Mouse (Mus musculus) gastrocnemius, postnatal 14 days (tissue): ENCODE measurements around the gene Ovgp1. TPM values are rescaled to one million over a fixed set of nuclear protein-coding genes. Genes with fewer than 3 reads are reported as not detected.

Experiments
- DNase-seq: peaks from one replicate; pipeline ENCODE4 v3.0.0; 2021; ENCODE audit warnings: mixed read lengths
- intact Hi-C: fragments of 180-260 bp; cut with DNase I; formaldehyde crosslinking; loops from one replicate; pipeline ENCODE4 v1.15.1; 2025; ENCODE audit warnings: low total_unique reads
- long read RNA-seq, 2 experiments: library from polyadenylated mRNA; stranded (forward); transcript quantifications; one replicate each; pipeline ENCODE4 v2.0.0; 2021
- total RNA-seq, 2 experiments: library from RNA; stranded (reverse); gene quantifications; 2 replicates each; pipeline ENCODE4 v1.2.3; 2021

The Ovgp1 gene
- under 1 TPM; 0.60 to 0.86 TPM for total RNA-seq
- long read RNA-seq, experiment 1, result 0 reads
- long read RNA-seq, experiment 2, partial matches to known transcripts, result 1 of 1 reads
- long read RNA-seq, experiment 2, other reads (novel, unspliced or antisense), result 0 of 1 reads

DNA sequence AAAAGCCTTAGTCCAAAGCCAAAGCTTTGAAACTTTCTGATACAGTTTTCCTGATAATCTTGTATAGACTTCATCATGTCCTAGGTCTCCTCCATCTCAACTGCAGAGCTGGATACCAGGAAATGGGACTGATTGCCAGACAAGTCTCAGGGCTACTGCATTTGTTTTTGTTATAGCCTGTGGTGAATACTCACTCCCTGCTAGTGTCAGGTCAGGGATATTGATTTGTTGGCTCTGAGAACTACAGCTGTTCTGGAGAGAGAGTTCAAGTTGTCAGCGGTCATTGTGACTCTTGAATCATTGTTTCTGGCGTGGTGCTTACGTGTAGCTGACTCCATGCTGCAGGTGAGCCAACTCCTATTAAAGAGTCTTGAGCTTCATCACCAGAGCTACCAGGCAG is at the start of gene Ovgp1:
Gene Ovgp1, plus strand, starts transcription at position 301 of the 400 bp plus-strand sequence.
- intact Hi-C loops, result no loop called here
- DNase-seq, result no peak

GRCm38 (mm10) chr3:105924616-105925015 is 48.9 kb upstream of the Ovgp1 start:
- intact Hi-C loops, result no loop called here
- no peak for DNase-seq

GRCm38 (mm10) chr3:105927561-105928194 is 45.8 kb upstream of the Ovgp1 start:
- intact Hi-C loops, result no loop called here

GRCm38 (mm10) chr3:105928195-105928569 is 45.3 kb upstream of the Ovgp1 start:
- DNase-seq, result no peak
- intact Hi-C loops, result no loop called here

More at GRCm38 (mm10) chr3:105927561-105928194, 45.8 kb upstream of the Ovgp1 start:
- DNase-seq, result no peak

GRCm38 (mm10) chr3:105928781-105929180 is 44.7 kb upstream of the Ovgp1 start:
- DNase-seq, result no peak
- intact Hi-C loops, result no loop called here

GRCm38 (mm10) chr3:105929821-105930220 is 43.7 kb upstream of the Ovgp1 start:
- intact Hi-C loops, result no loop called here
- DNase-seq, result no peak

DNA sequence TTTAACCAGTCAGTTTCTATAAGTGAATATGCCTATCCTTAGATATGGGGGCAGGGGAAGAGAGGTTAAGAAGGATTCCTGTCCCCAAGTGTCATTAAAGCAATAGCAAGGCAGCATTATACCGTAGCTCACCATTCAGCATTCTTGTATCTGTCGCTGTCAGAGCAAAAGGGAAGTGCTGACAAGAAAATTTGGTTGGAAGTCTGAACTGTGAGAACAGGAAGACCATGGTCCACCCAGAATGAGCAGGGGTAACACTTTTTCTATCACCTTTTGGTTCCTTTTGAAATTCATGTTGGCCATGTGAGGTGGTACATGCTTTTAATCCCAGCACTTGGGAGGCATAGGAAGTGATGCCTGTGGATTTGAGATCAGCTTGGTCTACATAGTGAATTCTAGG is 42.4 kb upstream of the Ovgp1 start:
- no peak for DNase-seq
- intact Hi-C loops, result no loop called here

DNA sequence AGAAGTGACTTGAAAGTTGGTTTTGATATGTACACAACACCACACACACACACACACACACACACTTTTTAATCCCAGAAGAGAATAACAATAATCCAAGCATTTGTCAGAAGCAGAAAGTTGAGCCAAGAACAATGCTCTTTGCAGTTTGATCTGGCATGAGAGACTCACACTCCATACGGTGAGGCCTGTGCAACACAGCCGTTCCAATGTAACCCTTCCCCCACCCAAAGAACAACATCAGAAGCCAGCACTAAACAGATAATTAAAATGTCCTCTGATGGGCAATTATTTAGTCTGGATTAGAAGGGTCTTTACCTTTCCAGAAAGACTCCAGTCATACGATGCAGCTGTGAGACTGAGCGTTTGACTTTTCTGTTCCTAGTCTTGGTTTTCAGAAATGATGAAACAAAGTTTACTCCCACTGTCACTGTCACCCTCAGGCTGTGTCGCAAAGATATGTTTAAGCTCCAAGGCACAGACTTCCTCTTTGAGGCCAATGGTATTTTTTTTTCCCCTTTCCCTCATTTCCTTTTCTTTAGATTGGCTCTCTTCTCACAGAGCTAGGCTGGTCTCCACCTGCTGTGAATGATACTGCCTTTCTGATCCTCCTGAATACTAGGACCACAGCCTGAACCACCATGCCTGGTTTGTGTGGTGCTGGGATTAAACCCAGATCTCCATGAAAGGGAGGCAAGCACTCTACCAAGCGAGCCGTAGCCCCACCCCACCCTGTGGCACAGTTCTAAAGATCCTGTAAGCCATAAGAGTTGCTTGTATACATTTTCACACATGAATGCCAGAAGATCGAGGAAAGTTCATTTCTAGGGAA is 41.1 kb upstream of the Ovgp1 start, which contains the start of gene I830077J02Rik:
Gene I830077J02Rik, minus strand, starts transcription at position 425 of the 832 bp plus-strand sequence.
- intact Hi-C loops, result no loop called here
- DNase-seq, result no peak

DNA sequence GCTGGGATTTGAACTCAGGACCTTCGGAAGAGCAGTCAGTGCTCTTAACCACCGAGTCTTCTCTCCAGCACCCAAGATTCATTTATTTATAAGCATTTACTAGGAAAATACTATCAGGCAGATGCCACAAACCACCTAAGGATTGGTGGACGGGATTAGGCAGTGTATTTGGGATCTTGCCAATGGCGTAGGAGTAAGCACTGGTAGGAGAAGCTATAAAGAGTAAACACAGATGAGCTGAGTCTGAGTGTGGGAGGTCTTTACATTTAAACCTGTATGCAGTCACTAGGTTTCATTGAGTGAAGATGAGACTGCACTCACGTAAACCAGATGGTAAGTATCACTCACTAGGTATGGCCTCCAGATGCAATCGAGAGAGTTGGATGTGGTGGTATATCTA is 39.6 kb upstream of the Ovgp1 start:
- DNase-seq, result no peak
- intact Hi-C loops, result no loop called here

DNA sequence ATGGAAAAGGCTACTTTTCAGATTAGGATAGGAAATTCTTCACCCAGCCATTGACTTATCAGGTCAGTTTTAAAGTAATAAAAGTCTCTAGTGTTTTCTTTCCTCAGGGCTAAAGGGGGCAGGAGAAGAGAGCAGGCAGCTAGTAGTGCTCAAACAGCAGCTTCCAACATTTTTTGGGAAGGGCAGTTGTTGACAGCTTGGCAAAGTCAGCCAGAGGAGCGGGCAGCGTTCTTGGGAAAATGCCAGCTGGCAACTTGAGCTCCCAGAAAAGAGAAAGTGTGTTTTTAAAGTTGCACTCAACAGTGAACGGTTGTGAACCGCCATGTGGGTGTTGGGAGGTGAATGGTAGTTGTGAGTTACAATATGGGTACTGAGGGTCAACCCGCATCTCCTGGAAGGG is 38.5 kb upstream of the Ovgp1 start:
- intact Hi-C loops, result no loop called here
- DNase-seq, result peak; percentile 24

- no peak for DNase-seq
Measured at GRCm38 (mm10) chr3:105936111-105936510, 37.4 kb upstream of the Ovgp1 start.

DNA sequence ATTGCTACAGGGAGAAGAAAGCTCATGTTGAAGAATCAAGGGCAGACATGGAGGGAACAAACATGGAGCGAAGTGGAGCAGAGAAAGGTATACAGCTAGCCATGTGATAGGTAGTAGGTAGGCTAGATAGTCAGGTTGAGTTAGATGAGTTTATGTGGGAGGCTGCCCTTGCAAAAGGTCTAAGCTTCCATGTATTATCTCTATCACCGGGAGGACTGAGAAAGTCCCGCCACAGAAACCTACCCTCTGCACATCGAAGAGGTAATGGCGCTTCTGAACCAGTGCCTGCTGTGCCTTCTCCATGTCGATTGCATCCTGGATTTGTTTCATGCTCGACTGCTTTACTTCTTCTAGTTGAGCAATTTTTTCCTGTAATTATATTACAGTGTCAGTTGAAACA is 22.2 kb upstream of the Ovgp1 start:
- intact Hi-C loops, result loop anchor here (5.0 kb wide), 1 partner anchor 269 kb away; no protein-coding TSS in a partner anchor
- no peak for DNase-seq

More at GRCm38 (mm10) chr3:105936111-105936510, 37.4 kb upstream of the Ovgp1 start:
- intact Hi-C loops, result no loop called here

- intact Hi-C loops, result no loop called here
- DNase-seq, result no peak
Measured at GRCm38 (mm10) chr3:105957235-105957634, 16.3 kb upstream of the Ovgp1 start.

- DNase-seq, result no peak
- intact Hi-C loops, result no loop called here
Measured at GRCm38 (mm10) chr3:105958204-105958603, 15.3 kb upstream of the Ovgp1 start.

- peak; percentile 94 for DNase-seq
- intact Hi-C loops, result no loop called here
Measured at GRCm38 (mm10) chr3:105958974-105959580, 14.4 kb upstream of the Ovgp1 start, which contains the start of gene Wdr77. Gene Wdr77 (plus strand): TSS chr3:105959369.

DNA sequence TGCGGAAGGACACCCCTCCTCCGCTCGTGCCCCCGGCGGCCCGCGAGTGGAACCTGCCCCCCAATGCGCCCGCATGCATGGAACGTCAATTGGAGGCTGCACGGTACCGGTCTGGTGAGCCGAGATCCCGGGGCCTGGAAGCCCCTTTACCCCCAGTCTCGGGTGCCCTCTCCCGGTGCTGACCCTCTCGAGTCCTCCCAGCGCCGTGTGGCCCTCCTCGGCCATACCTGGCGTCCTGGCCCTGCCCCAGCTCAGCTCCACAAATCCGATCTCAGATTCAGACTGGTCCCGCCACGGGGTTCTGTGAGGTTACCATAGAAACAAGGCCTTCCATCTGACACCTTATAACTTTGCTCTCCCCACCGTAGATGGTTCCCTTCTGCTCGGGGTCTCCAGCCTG is 13.9 kb upstream of the Ovgp1 start:
- DNase-seq, result no peak
- intact Hi-C loops, result no loop called here

DNA sequence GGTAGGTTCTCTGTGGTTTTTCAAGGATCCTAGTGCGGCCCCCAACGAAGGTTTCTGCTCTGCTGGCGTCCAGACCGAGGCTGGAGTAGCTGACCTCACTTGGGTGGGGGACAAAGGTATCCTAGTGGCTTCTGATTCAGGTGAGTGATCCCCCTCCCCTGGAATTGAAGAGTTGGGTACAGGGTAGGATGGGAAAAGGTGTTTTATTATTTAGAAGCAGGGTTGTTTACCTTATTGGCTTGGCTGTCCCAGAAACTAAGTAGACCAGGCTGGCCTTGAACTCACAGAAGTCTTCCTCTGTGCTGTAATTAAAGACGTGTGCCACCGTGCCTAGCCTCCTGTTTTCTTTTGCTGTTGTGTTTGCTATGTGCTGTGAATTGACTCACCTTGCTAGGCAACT is 13.5 kb upstream of the Ovgp1 start, which contains the start of gene Atp5f1:
Gene Atp5f1, minus strand, starts transcription at position 101 of the 400 bp plus-strand sequence.
- no peak for DNase-seq

GRCm38 (mm10) chr3:105960700-105961099 is 12.8 kb upstream of the Ovgp1 start:
- no peak for DNase-seq
- intact Hi-C loops, result no loop called here

More for the DNA sequence above, 13.5 kb upstream of the Ovgp1 start, which contains the start of gene Atp5f1:
- intact Hi-C loops, result no loop called here

- DNase-seq, result no peak
- intact Hi-C loops, result no loop called here
Measured at GRCm38 (mm10) chr3:105971831-105972446, 1.6 kb upstream of the Ovgp1 start.

DNA sequence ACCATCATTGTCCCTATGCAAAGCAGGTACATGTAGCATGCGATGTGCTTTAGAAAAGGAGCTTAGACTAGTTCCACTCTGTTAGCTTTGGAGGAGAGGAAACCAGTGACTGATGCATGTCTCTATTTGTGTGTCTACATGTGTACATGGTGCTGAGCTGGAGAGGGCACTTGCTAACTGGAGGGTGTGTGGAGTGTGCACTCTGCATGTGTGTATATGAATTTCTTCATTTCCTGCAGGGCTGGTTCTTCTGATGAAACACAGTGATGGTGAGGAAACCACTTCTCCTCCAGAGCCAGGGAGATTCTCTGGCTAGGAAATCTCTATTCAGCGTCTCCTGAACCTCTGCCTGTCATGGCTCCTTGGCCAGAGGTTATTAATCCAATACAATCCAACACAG is 663 bp downstream of the Ovgp1 start:
- intact Hi-C loops, result no loop called here

More for the DNA sequence above, 663 bp downstream of the Ovgp1 start:
- no peak for DNase-seq
